Mouse (Mus musculus) cerebellum, postnatal 36 days (tissue): ENCODE measurements around the gene Slc39a8.
A peak's percentile ranks its signal among the peaks of the same experiment; 100 is the strongest.

Experiments
- DNase-seq, 2 experiments: peaks; one replicate each; pipeline ENCODE4 v3.0.0; 2021 to 2022; ENCODE audit warnings: mixed read lengths in 2 of 2

Slc39a8 gene

DNA sequence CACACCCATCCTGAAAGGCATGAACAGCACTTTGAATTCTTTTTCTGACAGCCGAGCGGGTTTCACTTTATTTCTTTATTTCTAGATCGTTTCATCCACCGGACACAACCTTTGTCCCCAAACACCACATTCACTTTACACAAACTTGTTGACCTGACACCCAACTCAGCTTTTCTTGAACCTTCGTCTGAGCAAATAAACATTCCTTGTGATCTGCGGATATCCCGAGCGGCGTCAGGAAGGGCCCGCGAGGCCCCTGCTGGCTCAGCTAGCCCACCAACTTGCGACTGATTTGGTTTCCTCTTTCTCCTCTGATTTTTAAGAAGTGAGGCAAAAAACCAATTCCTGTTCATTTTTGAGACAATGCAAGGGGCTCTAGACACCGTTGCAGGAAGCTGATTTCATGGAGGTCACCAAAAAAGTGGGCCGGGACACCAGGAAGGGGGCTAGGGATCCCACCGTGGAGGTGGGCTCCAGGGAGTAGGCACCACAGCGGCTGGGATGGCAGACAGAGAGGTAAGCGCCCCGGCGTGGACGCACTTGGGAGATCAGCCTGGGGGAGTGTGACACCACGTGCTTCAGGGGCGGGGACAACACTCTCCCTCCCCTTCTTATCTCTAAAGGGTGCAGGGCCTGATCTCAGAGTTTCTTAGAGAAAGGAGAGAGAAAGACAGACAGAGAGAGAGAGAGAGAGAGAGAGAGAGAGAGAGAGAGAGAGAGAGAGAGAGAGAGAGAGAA is at the start of gene Slc39a8:
Gene Slc39a8 (plus strand): TSS at position 264 of the 738 bp plus-strand sequence.
- DNase-seq, result peak; percentile 17 to 30

GRCm38 (mm10) chr3:135785065-135785464 is 40.0 kb upstream of the Slc39a8 start:
- DNase-seq, result no peak

- DNase-seq, result no peak
Observed at GRCm38 (mm10) chr3:135796117-135796516, 29.0 kb upstream of the Slc39a8 start.

DNA sequence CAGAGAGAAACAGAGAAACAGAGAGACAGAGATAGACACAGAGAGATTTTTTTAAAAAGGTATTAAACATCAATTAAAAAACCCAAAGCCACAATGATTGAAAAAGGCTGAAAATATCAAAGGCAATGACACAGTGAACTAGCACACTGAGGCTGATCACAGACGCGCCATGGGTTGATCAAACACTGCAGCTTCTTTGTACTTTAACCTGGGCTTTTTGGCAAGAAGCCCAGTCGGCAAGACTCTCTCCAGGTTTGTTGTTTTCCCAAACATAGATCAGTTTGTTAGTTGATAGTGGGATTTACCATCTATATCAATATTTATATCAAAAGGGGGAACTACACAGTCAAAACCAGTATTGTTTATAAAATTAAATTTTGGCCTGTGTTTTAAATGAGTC is 26.8 kb upstream of the Slc39a8 start:
- no peak for DNase-seq

DNA sequence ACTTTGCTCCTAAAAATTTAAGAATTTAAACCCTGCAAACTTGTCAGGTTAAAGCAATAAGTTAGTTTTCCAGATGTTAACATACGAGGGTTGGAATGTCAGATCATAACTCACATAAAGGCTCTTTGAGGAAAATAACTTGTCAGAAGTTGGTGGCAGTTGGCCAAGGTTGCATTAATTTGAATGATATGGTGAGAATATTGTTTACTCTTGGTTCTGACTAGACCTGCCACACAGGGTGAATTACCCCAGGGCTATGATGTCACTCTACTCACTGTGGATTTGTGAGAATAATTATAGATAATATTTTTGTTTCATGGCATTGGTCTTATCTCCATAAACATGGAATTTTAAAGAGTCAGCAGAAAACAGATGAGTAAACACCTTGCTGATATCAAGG is 26.4 kb upstream of the Slc39a8 start:
- DNase-seq, result no peak

- no peak for DNase-seq
Observed at GRCm38 (mm10) chr3:135814665-135815064, 10.4 kb upstream of the Slc39a8 start.

GRCm38 (mm10) chr3:135815973-135816727 is 8.9 kb upstream of the Slc39a8 start:
- no peak for DNase-seq

DNA sequence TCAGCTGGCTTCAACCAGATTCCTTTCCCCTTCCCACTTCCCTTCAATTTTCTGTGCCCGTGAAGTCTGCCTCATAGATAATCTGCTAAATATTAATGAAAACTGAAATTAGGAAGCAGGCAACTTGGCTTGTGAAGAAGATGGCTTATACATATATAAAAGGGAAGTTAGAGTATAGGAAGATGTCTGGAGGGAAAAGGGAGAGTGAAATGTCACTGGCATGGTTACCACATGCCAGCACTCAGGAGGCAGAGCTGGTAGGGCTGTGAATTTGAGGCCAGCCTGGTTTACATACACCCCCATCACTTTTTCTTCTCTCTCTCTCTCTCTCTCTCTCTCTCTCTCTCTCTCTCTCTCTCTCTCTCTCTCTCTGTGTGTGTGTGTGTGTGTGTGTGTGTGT is 8.0 kb upstream of the Slc39a8 start:
- no peak for DNase-seq

DNA sequence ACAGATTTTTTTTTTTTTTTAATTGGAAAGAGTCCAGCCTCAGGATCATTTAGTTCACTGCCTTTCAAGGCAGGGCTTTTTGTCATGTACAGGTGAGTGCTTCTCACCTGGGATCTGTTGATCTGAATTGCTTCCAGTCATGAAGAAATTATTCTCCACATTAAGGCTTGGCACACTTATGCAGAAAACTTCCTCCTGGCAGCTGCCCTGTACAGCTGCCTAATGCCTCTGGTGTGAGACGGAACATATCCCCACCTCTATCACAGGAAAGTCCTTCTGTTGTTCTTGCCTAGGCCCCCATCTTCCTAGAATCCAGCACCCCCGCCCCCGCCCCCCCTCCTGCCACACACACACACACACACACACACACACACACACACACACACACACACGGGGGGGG is 643 bp upstream of the Slc39a8 start:
- DNase-seq, result no peak

DNA sequence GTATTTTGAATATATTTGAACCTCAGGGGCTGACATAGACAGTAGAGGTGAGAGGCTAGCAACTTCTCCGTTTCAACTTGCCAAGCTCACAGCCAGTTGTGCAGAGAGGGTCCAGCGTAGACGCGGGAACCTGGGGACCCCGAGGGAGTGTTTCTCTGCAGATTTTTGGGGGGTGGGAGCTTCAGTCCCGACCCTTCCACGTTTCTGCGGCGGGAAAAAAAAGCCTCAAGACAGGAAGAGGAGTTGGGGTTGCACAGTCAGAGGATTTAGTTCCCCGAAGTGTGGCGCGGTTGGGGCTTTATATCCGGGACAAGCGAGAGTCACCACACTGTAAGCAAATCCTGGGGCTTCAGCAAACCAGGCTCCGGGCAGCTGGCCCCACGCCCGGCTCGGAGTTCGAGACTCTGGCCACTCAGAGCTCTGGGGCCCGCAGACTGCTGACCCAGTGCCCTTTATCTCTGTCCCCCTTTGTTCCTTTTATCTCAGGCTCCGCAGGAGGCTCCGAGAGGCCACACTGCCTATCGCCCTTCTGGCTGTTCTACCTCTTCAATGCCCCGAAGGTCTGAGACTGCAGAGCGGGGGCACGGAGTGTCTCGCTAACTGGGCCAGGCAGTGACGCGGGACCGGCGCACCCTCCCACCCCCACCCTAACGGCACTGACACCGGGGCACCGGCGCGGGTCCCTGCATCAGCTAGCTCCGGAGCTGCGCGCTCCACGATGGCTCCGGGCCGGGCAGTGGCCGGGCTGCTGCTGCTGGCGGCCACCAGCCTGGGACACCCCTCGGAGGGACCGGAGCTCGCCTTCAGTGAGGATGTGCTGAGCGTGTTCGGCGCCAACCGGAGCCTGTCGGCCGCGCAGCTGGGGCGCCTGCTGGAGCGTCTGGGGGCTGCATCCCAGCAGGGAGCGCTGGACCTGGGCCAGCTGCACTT is 940 bp downstream of the Slc39a8 start:
- peak; percentile 26 for DNase-seq

DNA sequence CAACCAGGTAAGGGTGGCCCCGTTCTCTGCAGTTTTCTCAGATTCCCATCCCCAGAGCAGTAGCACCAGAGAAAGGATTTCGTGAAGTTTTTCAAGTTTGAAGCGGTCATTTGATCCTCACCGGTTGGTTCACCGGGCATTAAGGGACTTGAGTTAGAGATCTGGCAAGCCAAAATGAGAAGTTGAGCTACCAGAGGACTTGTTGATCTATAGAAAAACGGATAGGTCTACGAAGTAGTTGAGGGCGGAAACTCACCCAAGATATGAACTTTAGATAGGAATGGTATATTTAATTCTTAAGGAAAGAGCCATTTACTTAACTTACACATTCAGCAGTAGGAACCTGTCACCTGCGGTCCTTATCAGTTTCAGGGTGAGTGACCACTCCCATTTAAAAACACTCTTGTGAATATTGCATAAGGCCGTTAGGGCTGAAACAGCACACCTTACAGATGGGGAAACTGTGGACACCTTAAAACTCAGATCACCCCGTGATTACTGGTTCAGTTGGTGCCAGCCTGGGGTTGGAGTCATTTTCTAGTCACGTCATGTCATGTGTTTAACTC is 1.7 kb downstream of the Slc39a8 start:
- DNase-seq, result no peak

GRCm38 (mm10) chr3:135828000-135828399 is 2.9 kb downstream of the Slc39a8 start:
- DNase-seq, result no peak

GRCm38 (mm10) chr3:135832496-135832895 is 7.4 kb downstream of the Slc39a8 start:
- no peak for DNase-seq

DNA sequence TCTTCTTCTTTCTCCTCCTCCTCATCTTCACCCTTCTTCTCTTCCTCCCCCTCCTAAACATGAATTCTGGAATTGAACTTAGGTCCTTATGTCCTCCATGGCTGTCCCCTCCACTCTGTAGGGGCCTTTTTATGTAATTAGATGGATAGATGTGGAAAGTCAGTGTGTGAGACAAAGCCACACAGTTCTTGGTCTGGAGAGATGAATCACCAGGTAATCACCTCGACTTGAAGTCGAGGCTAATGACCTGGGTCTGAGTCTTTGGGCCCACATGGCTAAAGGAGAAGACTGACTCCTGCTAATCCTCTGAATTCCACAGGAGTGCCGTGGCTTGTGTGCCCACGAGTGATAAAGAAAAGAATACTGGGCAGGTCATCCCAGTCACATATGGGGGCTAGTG is 7.8 kb downstream of the Slc39a8 start:
- no peak for DNase-seq

DNA sequence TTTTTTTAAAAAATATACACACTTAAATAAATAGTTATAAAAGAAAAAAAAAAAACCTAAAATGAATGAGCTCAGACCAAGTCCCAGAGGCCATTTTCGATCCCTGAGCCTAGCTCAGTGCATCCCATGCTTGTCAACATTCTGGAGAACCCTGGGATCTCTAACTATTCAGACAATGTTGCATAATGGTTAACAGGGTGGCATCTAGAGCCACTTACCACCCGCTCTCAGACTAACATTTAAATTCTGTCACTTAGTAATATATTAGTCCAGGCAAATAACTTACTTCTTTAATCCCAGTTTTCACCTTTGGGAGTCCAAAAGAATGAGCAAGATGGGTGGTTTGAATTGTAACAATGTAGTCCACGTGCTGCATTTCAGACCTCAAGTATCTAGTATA is 9.9 kb downstream of the Slc39a8 start:
- no peak for DNase-seq

- no peak for DNase-seq
Observed at GRCm38 (mm10) chr3:135839535-135839934, 14.5 kb downstream of the Slc39a8 start.

- no peak for DNase-seq
Observed at GRCm38 (mm10) chr3:135840185-135840584, 15.1 kb downstream of the Slc39a8 start.

GRCm38 (mm10) chr3:135841716-135842511 is 16.8 kb downstream of the Slc39a8 start:
- DNase-seq, result no peak

GRCm38 (mm10) chr3:135843181-135843580 is 18.1 kb downstream of the Slc39a8 start:
- DNase-seq, result no peak

- no peak for DNase-seq
Observed at GRCm38 (mm10) chr3:135843707-135844106, 18.6 kb downstream of the Slc39a8 start.

DNA sequence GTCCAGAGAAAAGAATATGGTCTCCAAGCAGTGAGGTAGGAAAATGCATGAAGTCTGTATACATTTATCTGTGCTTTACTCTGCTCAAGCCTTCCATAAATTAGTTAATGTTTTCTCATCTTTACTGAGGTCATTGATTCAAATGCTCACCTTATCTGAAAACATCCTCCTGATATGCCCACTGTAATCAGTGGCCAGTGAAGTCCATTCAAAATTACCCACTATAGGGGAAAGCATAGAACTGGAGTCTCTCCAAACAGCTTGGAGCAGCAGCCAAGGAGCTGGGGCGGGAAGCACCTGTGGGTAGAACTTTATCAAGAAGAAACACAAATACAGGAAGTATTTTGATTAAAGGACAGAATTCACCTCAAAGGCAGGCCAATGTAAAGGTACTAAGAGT is 19.8 kb downstream of the Slc39a8 start:
- DNase-seq, result no peak

- no peak for DNase-seq
Observed at GRCm38 (mm10) chr3:135845860-135846259, 20.8 kb downstream of the Slc39a8 start.
